Mouse (Mus musculus) embryonic facial prominence, embryonic 10.5 days (tissue): ENCODE measurements at regions not wholly inside any gene's neighbourhood (a gene's known extent, or its start where the extent isn't known, plus 50 kb on each side); places are given as distances from the start of the nearest gene placed in this dataset.

Source experiments
- DNase-seq: peaks from one replicate; pipeline ENCODE4 v3.0.0-alpha.2; 2017; ENCODE audit warnings: low spot score
- H3K27ac ChIP-seq: fragments of 300-500 bp; sonication (generic); replicated peaks from 2 replicates; pipeline ENCODE4 v1.5.1; 2016; ENCODE audit warnings: mild to moderate bottlenecking
- H3K27me3 ChIP-seq: fragments of 300-500 bp; sonication (generic); replicated peaks from 2 replicates; pipeline ENCODE4 v1.6.1; 2016; ENCODE audit warnings: low read depth, mild to moderate bottlenecking; ENCODE audit not compliant: poor library complexity, severe bottlenecking
- H3K36me3 ChIP-seq: fragments of 300-500 bp; sonication (generic); replicated peaks from 2 replicates; pipeline ENCODE4 v1.6.1; 2016; ENCODE audit warnings: mild to moderate bottlenecking, moderate library complexity
- H3K4me1 ChIP-seq: fragments of 300-500 bp; sonication (generic); 2 replicates; pipeline ENCODE4 v1.6.1; 2016
- H3K4me3 ChIP-seq: fragments of 300-500 bp; sonication (generic); 2 replicates; pipeline ENCODE4 v1.5.1; 2016; ENCODE audit warnings: mild to moderate bottlenecking, moderate library complexity
- H3K9me3 ChIP-seq: fragments of 300-500 bp; sonication (generic); 2 replicates; pipeline ENCODE4 v1.6.1; 2016; ENCODE audit warnings: mild to moderate bottlenecking
- WGBS: fragments of 180-500 bp; shearing (Covaris S2); methylation state at CpG from one replicate; pipeline ENCODE4 v1.1.7; 2016; 5-methylcytosine and 5-hydroxymethylcytosine counted together

GRCm38 (mm10) chr16:23669651-23670050, 149.0 kb upstream of the Masp1 start:
- Histone ChIP-seq H3K27ac (no peak overlapping the region), H3K4me3 (no peak overlapping the region), H3K36me3 (no peaks in the 10 kb centered on the region), H3K9me3 (no peaks in the 10 kb centered on the region), H3K4me1 (no peaks in the 10 kb centered on the region), H3K27me3 (no peaks in the 10 kb centered on the region)
- DNase-seq = no peak
- WGBS = 89% methylated on average over 4 of the region's 4 CpGs
